Mouse (Mus musculus) stomach, embryonic 16.5 days (tissue): ENCODE results near the gene Arf5. TPM values are rescaled to one million over a fixed set of nuclear protein-coding genes. Genes with fewer than 3 reads are reported as not detected.

Source experiments
- ATAC-seq: fragments of 200-750 bp; cut with Nextera tagmentation; 2 replicates; pipeline ENCODE4 v1.8.0; 2017; ENCODE audit warnings: moderate number of reproducible peaks, moderate TSS enrichment; ENCODE audit not compliant: insufficient read depth, low FRiP score
- H3K27ac ChIP-seq: fragments of 300-500 bp; sonication (generic); 2 replicates; pipeline ENCODE4 v1.5.1; 2014; ENCODE audit warnings: low read length
- H3K27me3 ChIP-seq: fragments of 300-500 bp; sonication (generic); 2 replicates; pipeline ENCODE4 v1.6.1; 2014; ENCODE audit warnings: low read length, control low read depth, mixed read lengths; ENCODE audit not compliant: control insufficient read depth, insufficient read depth
- H3K36me3 ChIP-seq: fragments of 300-500 bp; sonication (generic); 2 replicates; pipeline ENCODE4 v1.6.1; 2014; ENCODE audit warnings: low read length; ENCODE audit not compliant: control insufficient read depth, insufficient read depth
- H3K4me1 ChIP-seq: fragments of 300-500 bp; sonication (generic); 2 replicates; pipeline ENCODE4 v1.6.1; 2014; ENCODE audit warnings: low read length, control low read depth, mixed read lengths; ENCODE audit not compliant: control insufficient read depth, insufficient read depth
- H3K4me2 ChIP-seq: fragments of 300-500 bp; sonication (generic); 2 replicates; pipeline ENCODE4 v1.6.1; 2014; ENCODE audit warnings: low read depth, low read length, mixed read lengths
- H3K4me3 ChIP-seq: fragments of 300-500 bp; sonication (generic); replicated peaks from 2 replicates; pipeline ENCODE4 v1.5.1; 2014; ENCODE audit warnings: mild to moderate bottlenecking, low read length
- H3K9ac ChIP-seq: fragments of 300-500 bp; sonication (generic); 2 replicates; pipeline ENCODE4 v1.6.1; 2014; ENCODE audit warnings: low read length
- H3K9me3 ChIP-seq: fragments of 300-500 bp; sonication (generic); replicated peaks from 2 replicates; pipeline ENCODE4 v1.6.1; 2016; ENCODE audit warnings: low read length, control low read depth; ENCODE audit not compliant: control insufficient read depth
- WGBS: fragments of 180-500 bp; shearing (Covaris S2); extraction: QIAGEN DNeasy Blood & Tissue Kit; methylation state at CpG from one replicate; pipeline ENCODE4 v1.1.7; 2014; 5-methylcytosine and 5-hydroxymethylcytosine counted together
- polyA plus RNA-seq: library from polyadenylated mRNA; unstranded; fragments of >200 nt; fragmentation: Nextera tagmentation; extraction: Ambion mirVana; gene quantifications from 2 replicates; pipeline ENCODE4 v1.2.1, GENCODE M21; 2015

Gene Arf5
- 279 and 286 TPM in 2 replicates for polyA plus RNA-seq

GRCm38 (mm10) chr6:28423313-28423712, at the start of gene Arf5:
Gene Arf5, plus strand, starts transcription at chr6:28423560.
- WGBS = under 1% methylated on average over 36 of the region's 42 CpGs
- Histone ChIP-seq H3K36me3 (peaks cover 13% of the 10 kb centered on the region), H3K27me3 (no peaks in the 10 kb centered on the region), H3K4me3 (peak within 1 kb of the TSS; percentile 72), H3K9me3 (no peaks in the 10 kb centered on the region), H3K27ac (peak within 1 kb of the TSS; percentile 77), H3K4me2 (peak within 1 kb of the TSS; percentile 70), H3K9ac (peak within 1 kb of the TSS; percentile 95), H3K4me1 (peaks cover 26% of the 10 kb centered on the region)
- ATAC-seq = peak; percentile 74

DNA sequence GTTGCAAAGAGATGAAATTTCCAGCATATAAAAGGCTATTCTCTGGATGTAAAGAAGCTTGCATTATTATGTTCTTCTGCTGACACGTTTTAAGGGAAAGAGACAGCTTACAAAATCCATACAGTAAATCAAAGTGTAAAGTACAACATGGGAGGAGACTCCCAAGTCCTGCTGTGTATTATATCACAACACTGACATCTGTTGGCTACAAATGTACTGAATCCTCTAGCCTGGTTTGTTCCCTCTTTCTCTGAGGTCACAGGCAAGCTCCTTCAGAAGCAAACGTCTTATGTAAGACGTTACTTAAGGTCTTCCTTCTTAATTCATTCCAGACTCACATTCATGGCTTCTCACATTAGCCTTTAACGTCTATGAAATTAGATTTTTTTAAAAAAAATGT, 41.4 kb upstream of the Arf5 start:
- Histone ChIP-seq H3K4me1 (no peaks in the 10 kb centered on the region), H3K4me3 (no peak overlapping the region), H3K27ac (no peak overlapping the region), H3K27me3 (no peaks in the 10 kb centered on the region), H3K9ac (no peak overlapping the region), H3K36me3 (no peaks in the 10 kb centered on the region), H3K9me3 (no peaks in the 10 kb centered on the region), H3K4me2 (no peak overlapping the region)
- ATAC-seq = no peak
- 51% methylated on average over 4 of the region's 4 CpGs for WGBS

DNA sequence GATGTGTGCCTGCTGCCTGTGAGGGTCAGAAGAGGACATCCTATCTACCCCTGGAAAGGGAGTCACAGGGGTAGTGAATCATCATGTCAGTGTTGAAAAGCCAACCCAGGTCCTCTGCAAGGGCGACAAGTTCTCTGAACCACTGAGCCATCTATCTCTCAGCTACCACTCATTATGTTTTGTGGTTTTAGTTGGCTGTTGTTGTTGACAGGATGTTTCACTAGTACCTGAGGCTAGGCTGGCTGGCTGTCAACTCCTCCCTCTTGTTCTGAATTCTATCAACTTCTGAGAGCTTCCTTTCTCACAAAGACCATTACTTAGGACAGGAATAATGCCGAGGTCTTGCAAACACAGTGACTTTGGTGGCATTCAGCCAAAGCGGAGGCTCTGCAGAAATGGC, 38.2 kb upstream of the Arf5 start:
- H3K4me2 ChIP-seq = no peak overlapping the region
- no peaks in the 10 kb centered on the region for H3K4me1 ChIP-seq
- no peaks in the 10 kb centered on the region for H3K36me3 ChIP-seq
- 77% methylated on average over 3 of the region's 3 CpGs for WGBS
- ATAC-seq = no peak
- no peaks in the 10 kb centered on the region for H3K27me3 ChIP-seq
- H3K9ac ChIP-seq = no peak overlapping the region
- H3K27ac ChIP-seq = no peak overlapping the region
- no peaks in the 10 kb centered on the region for H3K9me3 ChIP-seq
- no peak overlapping the region for H3K4me3 ChIP-seq

GRCm38 (mm10) chr6:28389038-28389437, 34.3 kb upstream of the Arf5 start:
- Histone ChIP-seq H3K4me2 (no peak overlapping the region), H3K27ac (no peak overlapping the region), H3K9me3 (no peaks in the 10 kb centered on the region), H3K27me3 (no peaks in the 10 kb centered on the region), H3K4me1 (no peaks in the 10 kb centered on the region), H3K36me3 (no peaks in the 10 kb centered on the region), H3K4me3 (no peak overlapping the region), H3K9ac (no peak overlapping the region)
- no peak for ATAC-seq
- 72% methylated on average over 3 of the region's 3 CpGs for WGBS

GRCm38 (mm10) chr6:28396051-28396852, 27.1 kb upstream of the Arf5 start:
- no peak for ATAC-seq
- H3K9ac ChIP-seq = no peak overlapping the region
- peaks cover 14% of the 10 kb centered on the region for H3K27me3 ChIP-seq
- H3K36me3 ChIP-seq = no peaks in the 10 kb centered on the region
- WGBS = 36% methylated on average over 15 of the region's 15 CpGs
- no peaks in the 10 kb centered on the region for H3K4me1 ChIP-seq
- H3K9me3 ChIP-seq = 0 out of 2 replicates have a peak, but pooled peaks cover 3% of the 10 kb centered on the region
- no peak overlapping the region for H3K4me3 ChIP-seq
- H3K27ac ChIP-seq = no peak overlapping the region
- H3K4me2 ChIP-seq = peak overlapping the region; percentile 78

- Histone ChIP-seq H3K27ac (no peak overlapping the region), H3K9ac (peak overlapping the region; percentile 36), H3K9me3 (0 out of 2 replicates have a peak, but pooled peaks cover 3% of the 10 kb centered on the region), H3K27me3 (peaks cover 14% of the 10 kb centered on the region), H3K4me2 (peak overlapping the region; percentile 78), H3K4me1 (no peaks in the 10 kb centered on the region), H3K4me3 (peak overlapping the region; percentile 49), H3K36me3 (no peaks in the 10 kb centered on the region)
- ATAC-seq = no peak
- 6% methylated on average over 19 of the region's 19 CpGs for WGBS
Measured at GRCm38 (mm10) chr6:28396853-28397457, 26.4 kb upstream of the Arf5 start.

DNA sequence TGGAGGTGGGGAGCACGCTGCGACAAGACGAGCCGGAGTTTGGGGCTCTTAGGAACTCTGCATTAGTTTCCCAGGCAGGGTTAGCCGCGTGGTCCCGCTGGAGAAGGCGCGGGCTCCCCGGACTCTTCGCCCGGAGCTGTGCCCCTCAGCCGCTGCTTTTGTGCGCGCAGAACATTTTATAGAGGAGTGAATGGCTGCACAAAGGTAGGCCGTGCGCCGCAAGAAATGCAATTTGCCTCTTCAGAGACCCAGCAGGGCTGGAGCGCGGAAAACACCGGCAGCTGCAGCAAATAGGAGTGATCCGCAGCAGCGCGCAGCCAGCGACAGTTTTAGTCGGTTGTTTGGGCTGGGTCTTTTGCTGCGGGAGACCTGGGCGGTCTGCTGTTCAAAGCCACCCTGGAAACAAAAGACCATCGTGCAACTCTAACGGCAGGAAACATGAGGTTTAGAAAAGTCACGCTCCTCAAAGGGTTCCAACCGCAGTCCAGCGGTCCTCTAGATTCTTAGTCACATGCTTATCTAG, 25.6 kb upstream of the Arf5 start, which contains the start of gene Zfp800:
Gene Zfp800 (minus strand): TSS at position 325 of the 523 bp plus-strand sequence.
- peak within 1 kb of the TSS; percentile 40 for H3K9ac ChIP-seq
- H3K27ac ChIP-seq = no peak within 1 kb of the TSS
- ATAC-seq = no peak
- H3K4me2 ChIP-seq = peak within 1 kb of the TSS; percentile 78
- no peaks in the 10 kb centered on the region for H3K4me1 ChIP-seq
- 0 out of 2 replicates have a peak, but pooled peaks cover 3% of the 10 kb centered on the region for H3K9me3 ChIP-seq
- H3K4me3 ChIP-seq = peak within 1 kb of the TSS; percentile 49
- H3K27me3 ChIP-seq = peaks cover 14% of the 10 kb centered on the region
- under 1% methylated on average over 33 of the region's 33 CpGs for WGBS
- no peaks in the 10 kb centered on the region for H3K36me3 ChIP-seq

GRCm38 (mm10) chr6:28398726-28399125, 24.6 kb upstream of the Arf5 start:
- WGBS = 80% methylated on average over 3 of the region's 3 CpGs
- no peak for ATAC-seq
- H3K36me3 ChIP-seq = no peaks in the 10 kb centered on the region

GRCm38 (mm10) chr6:28399791-28400190, 23.6 kb upstream of the Arf5 start:
- H3K36me3 ChIP-seq = no peaks in the 10 kb centered on the region
- H3K4me1 ChIP-seq = no peaks in the 10 kb centered on the region
- no peak overlapping the region for H3K4me2 ChIP-seq
- no peak for ATAC-seq
- WGBS = 86% methylated on average over 4 of the region's 4 CpGs
- no peak overlapping the region for H3K4me3 ChIP-seq
- peaks cover 14% of the 10 kb centered on the region for H3K27me3 ChIP-seq
- no peak overlapping the region for H3K27ac ChIP-seq
- H3K9ac ChIP-seq = no peak overlapping the region
- peaks cover 6% of the 10 kb centered on the region; the same call in 1 of the 2 replicates for H3K9me3 ChIP-seq

More at GRCm38 (mm10) chr6:28398726-28399125, 24.6 kb upstream of the Arf5 start:
- H3K27me3 ChIP-seq = peaks cover 14% of the 10 kb centered on the region
- no peak overlapping the region for H3K9ac ChIP-seq
- no peaks in the 10 kb centered on the region for H3K4me1 ChIP-seq
- no peak overlapping the region for H3K27ac ChIP-seq
- H3K9me3 ChIP-seq = 0 out of 2 replicates have a peak, but pooled peaks cover 3% of the 10 kb centered on the region
- H3K4me3 ChIP-seq = no peak overlapping the region
- no peak overlapping the region for H3K4me2 ChIP-seq
